In the genomic region with DNA sequence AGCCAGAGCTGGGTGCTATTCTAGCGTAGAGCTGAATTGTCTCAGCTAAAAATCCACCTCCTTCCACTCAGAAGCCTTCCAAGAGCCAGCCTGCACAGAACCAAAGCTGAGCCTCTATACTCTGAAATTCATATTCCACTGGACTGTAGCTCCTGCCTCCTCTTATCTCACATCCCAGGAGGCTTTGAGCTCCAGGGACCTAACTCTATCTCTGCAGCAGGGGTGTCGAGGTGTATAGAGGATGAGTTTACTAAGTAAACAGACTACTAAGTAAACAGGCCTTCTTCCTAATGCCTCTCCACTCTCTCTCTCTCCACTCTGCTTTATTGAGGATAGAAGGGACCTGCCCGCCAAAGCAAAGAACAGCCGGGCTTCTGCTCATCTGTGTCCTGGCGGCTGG, we compare ENCODE assay signal across 11 mouse cellular contexts.
A peak's percentile ranks its signal among the peaks of the same experiment; 100 is the strongest.
DNase-seq lines count a peak whose midpoint lies in the region; ATAC-seq and TF ChIP-seq lines count a peak whose summit lies in the region.
"Had no signal": no experiment of that assay in that cellular context is flagged by ENCODE, and none has a peak within 500 bp of the region (broad histone marks: within the 10 kb centered on the region; RNA-seq: fewer than 3 reads in every experiment).

No protein-coding gene starts in this region.

- no peaks in the 10 kb centered on the region for H3K27me3 ChIP-seq in hindbrain, embryonic 11.5 days (ENCODE audit: control insufficient read depth, insufficient read depth, low read length)
- no peaks in the 10 kb centered on the region for H3K27me3 ChIP-seq in hindbrain, embryonic 16.5 days (replicated peaks; ENCODE audit: control insufficient read depth, insufficient read depth, low read length)
- H3K27me3 ChIP-seq in midbrain, embryonic 13.5 days = no peaks in the 10 kb centered on the region
- no peaks in the 10 kb centered on the region for H3K27me3 ChIP-seq in midbrain, embryonic 11.5 days (ENCODE audit: control insufficient read depth, insufficient read depth, low read length)
- no peaks in the 10 kb centered on the region for H3K27me3 ChIP-seq in liver, embryonic 14.5 days (ENCODE audit: control insufficient read depth, insufficient read depth, low read length)
- H3K27me3 ChIP-seq: lung, embryonic 15.5 days had no signal

- peak overlapping the region; percentile 27; the same call in 1 of the 2 replicates for H3K9ac ChIP-seq in hindbrain, embryonic 11.5 days (ENCODE audit: low read depth, low read length)
- no peak overlapping the region for H3K9ac ChIP-seq in hindbrain, embryonic 16.5 days (ENCODE audit: low read depth, low read length)
- H3K9ac ChIP-seq in midbrain, embryonic 13.5 days (replicated peaks) = no peak overlapping the region
- no peak overlapping the region; the same call in 1 of the 2 replicates for H3K9ac ChIP-seq in midbrain, embryonic 11.5 days (ENCODE audit: low read length)
- H3K9ac ChIP-seq in liver, embryonic 14.5 days (replicated peaks) = no peak overlapping the region
- H3K9ac ChIP-seq: embryonic facial prominence, embryonic 13.5 days; lung, embryonic 15.5 days had no signal

- TF ChIP-seq CTCF in liver, embryonic 14.5 days (IDR thresholded peaks at IDR 0.05; ENCODE audit: low read depth) = no peak

- WGBS in hindbrain, embryonic 11.5 days = 55% methylated on average over 5 of the region's 5 CpGs
- WGBS in hindbrain, embryonic 16.5 days = 53% methylated on average over 5 of the region's 5 CpGs
- WGBS in midbrain, embryonic 13.5 days = 50% methylated on average over 5 of the region's 5 CpGs
- WGBS in midbrain, embryonic 11.5 days = 51% methylated on average over 5 of the region's 5 CpGs
- 45% methylated on average over 5 of the region's 5 CpGs for WGBS in liver, embryonic 14.5 days (ENCODE audit: insufficient replicate concordance)

- DNase-seq in hindbrain, embryonic 11.5 days (ENCODE audit: low spot score) = no peak
- no peak for DNase-seq in midbrain, embryonic 11.5 days (ENCODE audit: low spot score, missing footprints)
- DNase-seq in liver, embryonic 14.5 days (ENCODE audit: low read depth in 3 of 3, low spot score in 3 of 3) = peak in 2 of 3 experiments; percentile 14 to 20
- DNase-seq in lung, postnatal 25 days (ENCODE audit: low spot score) = no peak
- no peak for DNase-seq in adrenal gland, adult 18-20 months (ENCODE audit: low spot score in 2 of 2)
- DNase-seq: cerebellum, postnatal 36 days; kidney, postnatal 10 days had no signal

- H3K36me3 ChIP-seq in hindbrain, embryonic 11.5 days (ENCODE audit: control insufficient read depth, insufficient read depth, low read length) = no peaks in the 10 kb centered on the region
- H3K36me3 ChIP-seq in hindbrain, embryonic 16.5 days (ENCODE audit: control insufficient read depth, insufficient read depth, low read length) = no peaks in the 10 kb centered on the region
- no peaks in the 10 kb centered on the region for H3K36me3 ChIP-seq in midbrain, embryonic 13.5 days
- no peaks in the 10 kb centered on the region for H3K36me3 ChIP-seq in midbrain, embryonic 11.5 days (ENCODE audit: control insufficient read depth, insufficient read depth, low read length)
- no peaks in the 10 kb centered on the region for H3K36me3 ChIP-seq in liver, embryonic 14.5 days (replicated peaks; ENCODE audit: control insufficient read depth, insufficient read depth, low read depth)
- H3K36me3 ChIP-seq: embryonic facial prominence, embryonic 13.5 days; lung, embryonic 15.5 days had no signal

- peak; percentile 35; the same call in 1 of the 2 replicates for TF ChIP-seq EP300 in liver, embryonic 14.5 days (IDR thresholded peaks at IDR 0.05; ENCODE audit: low read depth)

- no peak for ATAC-seq in hindbrain, embryonic 11.5 days (ENCODE audit: low FRiP score)
- ATAC-seq in hindbrain, embryonic 16.5 days = no peak
- ATAC-seq in midbrain, embryonic 13.5 days = no peak
- ATAC-seq in midbrain, embryonic 11.5 days (ENCODE audit: low FRiP score) = no peak; the same call in 1 of the 2 replicates
- peak; percentile 85 for ATAC-seq in liver, embryonic 14.5 days (ENCODE audit: insufficient read depth)

- H3K9me3 ChIP-seq in hindbrain, embryonic 11.5 days (ENCODE audit: control insufficient read depth, low read length) = no peaks in the 10 kb centered on the region
- H3K9me3 ChIP-seq in hindbrain, embryonic 16.5 days (ENCODE audit: control insufficient read depth, low read length) = no peaks in the 10 kb centered on the region
- H3K9me3 ChIP-seq in midbrain, embryonic 13.5 days = no peaks in the 10 kb centered on the region
- H3K9me3 ChIP-seq in midbrain, embryonic 11.5 days (ENCODE audit: control insufficient read depth, low read length) = no peaks in the 10 kb centered on the region
- H3K9me3 ChIP-seq in liver, embryonic 14.5 days (ENCODE audit: control insufficient read depth, low read length) = no peaks in the 10 kb centered on the region
- H3K9me3 ChIP-seq: embryonic facial prominence, embryonic 13.5 days; lung, embryonic 15.5 days had no signal

- no peak overlapping the region for H3K4me3 ChIP-seq in hindbrain, embryonic 11.5 days (ENCODE audit: low read depth, low read length)
- H3K4me3 ChIP-seq in hindbrain, embryonic 16.5 days (ENCODE audit: low read length) = no peak overlapping the region
- no peak overlapping the region for H3K4me3 ChIP-seq in midbrain, embryonic 13.5 days (replicated peaks)
- H3K4me3 ChIP-seq in midbrain, embryonic 11.5 days (ENCODE audit: low read depth, low read length) = no peak overlapping the region
- no peak overlapping the region for H3K4me3 ChIP-seq in liver, embryonic 14.5 days (ENCODE audit: insufficient read depth in 1 of 2, low read depth in 2 of 2, low read length in 2 of 2)
- H3K4me3 ChIP-seq: embryonic facial prominence, embryonic 13.5 days; lung, embryonic 15.5 days had no signal

- H3K27ac ChIP-seq in hindbrain, embryonic 11.5 days (ENCODE audit: low read depth, low read length) = peak overlapping the region; percentile 47
- H3K27ac ChIP-seq in hindbrain, embryonic 16.5 days (ENCODE audit: low read depth, low read length) = no peak overlapping the region
- H3K27ac ChIP-seq in midbrain, embryonic 13.5 days = 0 out of 2 replicates have a peak overlapping the region, but pooled peaks have one; percentile 1
- no peak overlapping the region; the same call in 1 of the 2 replicates for H3K27ac ChIP-seq in midbrain, embryonic 11.5 days (ENCODE audit: low read depth, low read length)
- H3K27ac ChIP-seq in liver, embryonic 14.5 days = peak overlapping the region; percentile 44
- H3K27ac ChIP-seq: embryonic facial prominence, embryonic 13.5 days; lung, embryonic 15.5 days had no signal

- H3K4me2 ChIP-seq in hindbrain, embryonic 11.5 days (replicated peaks; ENCODE audit: low read depth, low read length) = no peak overlapping the region
- no peak overlapping the region for H3K4me2 ChIP-seq in hindbrain, embryonic 16.5 days (ENCODE audit: low read length)
- H3K4me2 ChIP-seq in midbrain, embryonic 13.5 days (replicated peaks) = no peak overlapping the region
- H3K4me2 ChIP-seq in midbrain, embryonic 11.5 days = no peak overlapping the region
- H3K4me2 ChIP-seq in liver, embryonic 14.5 days (ENCODE audit: low read depth) = peak overlapping the region; percentile 2; the same call in 1 of the 2 replicates
- H3K4me2 ChIP-seq: embryonic facial prominence, embryonic 13.5 days; lung, embryonic 15.5 days had no signal

- no peaks in the 10 kb centered on the region for H3K4me1 ChIP-seq in hindbrain, embryonic 11.5 days (replicated peaks; ENCODE audit: control insufficient read depth, insufficient read depth, low read length)
- H3K4me1 ChIP-seq in hindbrain, embryonic 16.5 days (ENCODE audit: control insufficient read depth, insufficient read depth, low read depth, low read length) = peaks cover 13% of the 10 kb centered on the region
- peaks cover 37% of the 10 kb centered on the region for H3K4me1 ChIP-seq in midbrain, embryonic 13.5 days (replicated peaks)
- peaks cover 8% of the 10 kb centered on the region for H3K4me1 ChIP-seq in midbrain, embryonic 11.5 days (ENCODE audit: control insufficient read depth, insufficient read depth, low read length)
- peaks cover 2 to 6% of the 10 kb centered on the region in 2 experiments; a peak in 1 of 4 replicates for H3K4me1 ChIP-seq in liver, embryonic 14.5 days (replicated peaks; ENCODE audit: control insufficient read depth in 2 of 2, insufficient read depth in 2 of 2, low read length in 1 of 2)
- H3K4me1 ChIP-seq: lung, embryonic 15.5 days had no signal

Comparison
In these comparisons a context has a peak if more than half of its experiments do, and no peak if none do; other contexts are left out.
1. H3K27ac ChIP-seq: peak in hindbrain, embryonic 11.5 days (single experiment), midbrain, embryonic 13.5 days (single experiment) and liver, embryonic 14.5 days (single experiment); none in hindbrain, embryonic 16.5 days (single experiment) and midbrain, embryonic 11.5 days (single experiment).
2. DNase-seq: peak in liver, embryonic 14.5 days (2 of 3); none in hindbrain, embryonic 11.5 days (single experiment), midbrain, embryonic 11.5 days (single experiment), lung, postnatal 25 days (single experiment) and adrenal gland, adult 18-20 months (0 of 2).